Mouse (Mus musculus) midbrain, embryonic 15.5 days (tissue): ENCODE measurements around the gene Tjp2. TPM values are rescaled to one million over a fixed set of nuclear protein-coding genes. Genes with fewer than 3 reads are reported as not detected.
"Not testable (repeated sequence)": the region's sequence is repeated elsewhere in the genome, so short reads cannot be mapped to it uniquely, and the experiment has no call there.

Experiments used
- ATAC-seq: fragments of 200-750 bp; cut with Nextera tagmentation; replicated peaks from 2 replicates; pipeline ENCODE4 v1.8.0; 2017; ENCODE audit warnings: moderate TSS enrichment
- H3K27ac ChIP-seq: fragments of 300-500 bp; sonication (generic); 2 replicates; pipeline ENCODE4 v1.5.1; 2015; ENCODE audit warnings: mild to moderate bottlenecking, inconsistent platforms
- H3K27me3 ChIP-seq: fragments of 300-500 bp; sonication (generic); replicated peaks from 2 replicates; pipeline ENCODE4 v1.6.1; 2015; ENCODE audit warnings: inconsistent platforms
- H3K36me3 ChIP-seq: fragments of 300-500 bp; sonication (generic); replicated peaks from 2 replicates; pipeline ENCODE4 v1.6.1; 2015; ENCODE audit warnings: inconsistent platforms
- H3K4me1 ChIP-seq: fragments of 300-500 bp; sonication (generic); 2 replicates; pipeline ENCODE4 v1.6.1; 2015; ENCODE audit warnings: inconsistent platforms
- H3K4me2 ChIP-seq: fragments of 300-500 bp; sonication (generic); 2 replicates; pipeline ENCODE4 v1.6.1; 2015; ENCODE audit warnings: inconsistent platforms, mild to moderate bottlenecking, moderate library complexity
- H3K4me3 ChIP-seq: fragments of 300-500 bp; sonication (generic); 2 replicates; pipeline ENCODE4 v1.5.1; 2015; ENCODE audit warnings: mild to moderate bottlenecking, inconsistent platforms
- H3K9ac ChIP-seq: fragments of 300-500 bp; sonication (generic); 2 replicates; pipeline ENCODE4 v1.6.1; 2015; ENCODE audit warnings: mild to moderate bottlenecking, inconsistent platforms
- H3K9me3 ChIP-seq: fragments of 300-500 bp; sonication (generic); 2 replicates; pipeline ENCODE4 v1.6.1; 2016; ENCODE audit warnings: inconsistent platforms
- WGBS: fragments of 180-500 bp; shearing (Covaris S2); methylation state at CpG from one replicate; pipeline ENCODE4 v1.1.7; 2015; ENCODE audit warnings: mixed read lengths; 5-methylcytosine and 5-hydroxymethylcytosine counted together
- polyA plus RNA-seq: library from polyadenylated mRNA; unstranded; fragments of >200 nt; fragmentation: Nextera tagmentation; extraction: Ambion mirVana; gene quantifications from 2 replicates; pipeline ENCODE4 v1.2.1, GENCODE M21; 2015

Gene Tjp2
- polyA plus RNA-seq, 1 experiment from 2014 or later: 14.4 TPM

- no peak overlapping the region for H3K4me2 ChIP-seq
- H3K9ac ChIP-seq: no peak overlapping the region
- no peaks in the 10 kb centered on the region for H3K27me3 ChIP-seq
- no peaks in the 10 kb centered on the region for H3K9me3 ChIP-seq
- no peaks in the 10 kb centered on the region for H3K36me3 ChIP-seq
- no peak for ATAC-seq
- 37% methylated on average over 9 of the region's 9 CpGs for WGBS
- peaks cover 9% of the 10 kb centered on the region; the same call in 1 of the 2 replicates for H3K4me1 ChIP-seq
- H3K4me3 ChIP-seq: no peak overlapping the region
- H3K27ac ChIP-seq: no peak overlapping the region
Observed at GRCm38 (mm10) chr19:24253657-24254260, 28.9 kb upstream of the Tjp2 start.

DNA sequence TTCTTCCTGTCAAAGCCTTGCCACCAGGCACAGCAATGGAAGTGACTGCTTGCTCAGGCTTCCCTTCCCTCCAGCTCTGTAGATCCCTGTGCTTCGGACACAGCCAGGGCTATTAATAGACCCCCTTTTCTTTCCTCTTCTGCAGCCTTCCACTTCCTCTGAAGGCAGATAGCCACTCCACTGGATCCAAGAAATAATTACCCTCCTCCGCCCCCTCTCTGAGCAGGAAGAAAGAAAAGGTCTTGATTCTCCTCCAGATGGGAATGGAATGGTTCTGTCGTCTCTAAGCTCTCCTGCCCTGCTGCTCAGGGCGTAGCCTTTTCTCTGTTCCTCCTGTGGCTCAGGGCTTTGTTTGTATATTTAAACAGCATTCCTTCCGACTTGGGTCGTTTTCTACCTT is 27.0 kb upstream of the Tjp2 start:
- Histone ChIP-seq H3K27me3 (no peaks in the 10 kb centered on the region), H3K36me3 (no peaks in the 10 kb centered on the region), H3K4me1 (peaks cover 9% of the 10 kb centered on the region; the same call in 1 of the 2 replicates), H3K4me3 (no peak overlapping the region), H3K4me2 (no peak overlapping the region), H3K9me3 (no peaks in the 10 kb centered on the region), H3K9ac (no peak overlapping the region), H3K27ac (no peak overlapping the region)
- 20% methylated on average over 6 of the region's 6 CpGs for WGBS
- ATAC-seq: no peak

DNA sequence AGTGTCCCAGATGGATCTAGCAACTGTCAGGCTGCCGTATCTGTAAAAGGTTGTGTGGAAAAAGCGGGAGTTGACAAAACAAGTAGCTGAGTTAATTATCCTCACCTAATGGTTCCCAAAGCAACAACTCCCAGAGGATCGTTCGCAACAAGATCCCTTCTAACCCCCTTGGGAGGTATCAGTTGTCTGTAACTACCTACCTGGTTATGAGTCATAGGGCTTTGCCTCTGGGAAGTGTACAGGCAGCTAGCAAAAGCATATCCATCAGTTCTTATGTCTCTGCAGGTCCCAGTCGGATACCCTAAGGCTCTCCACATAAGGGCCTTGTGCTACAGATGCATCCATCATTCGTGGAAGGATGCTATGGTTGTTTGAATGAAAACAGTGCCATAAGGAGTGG is 18.5 kb upstream of the Tjp2 start:
- Histone ChIP-seq H3K27me3 (no peaks in the 10 kb centered on the region), H3K9ac (no peak overlapping the region), H3K4me3 (no peak overlapping the region), H3K4me1 (no peaks in the 10 kb centered on the region), H3K27ac (no peak overlapping the region), H3K9me3 (no peaks in the 10 kb centered on the region), H3K36me3 (no peaks in the 10 kb centered on the region), H3K4me2 (no peak overlapping the region)
- no peak for ATAC-seq
- WGBS: 91% methylated on average over 6 of the region's 6 CpGs

GRCm38 (mm10) chr19:24241799-24242546 is 17.1 kb upstream of the Tjp2 start:
- Histone ChIP-seq H3K9me3 (no peaks in the 10 kb centered on the region), H3K4me1 (no peaks in the 10 kb centered on the region), H3K4me3 (no peak overlapping the region), H3K27me3 (no peaks in the 10 kb centered on the region), H3K36me3 (no peaks in the 10 kb centered on the region), H3K27ac (no peak overlapping the region), H3K9ac (no peak overlapping the region), H3K4me2 (no peak overlapping the region)
- ATAC-seq: no peak
- WGBS: 41% methylated on average over 14 of the region's 14 CpGs

GRCm38 (mm10) chr19:24241271-24241670 is 16.4 kb upstream of the Tjp2 start:
- no peaks in the 10 kb centered on the region for H3K9me3 ChIP-seq
- no peaks in the 10 kb centered on the region for H3K27me3 ChIP-seq
- no peak overlapping the region for H3K27ac ChIP-seq
- H3K36me3 ChIP-seq: no peaks in the 10 kb centered on the region
- no peak overlapping the region for H3K4me3 ChIP-seq
- H3K4me1 ChIP-seq: no peaks in the 10 kb centered on the region
- H3K4me2 ChIP-seq: no peak overlapping the region
- 84% methylated on average over 8 of the region's 8 CpGs for WGBS
- no peak for ATAC-seq
- H3K9ac ChIP-seq: no peak overlapping the region

DNA sequence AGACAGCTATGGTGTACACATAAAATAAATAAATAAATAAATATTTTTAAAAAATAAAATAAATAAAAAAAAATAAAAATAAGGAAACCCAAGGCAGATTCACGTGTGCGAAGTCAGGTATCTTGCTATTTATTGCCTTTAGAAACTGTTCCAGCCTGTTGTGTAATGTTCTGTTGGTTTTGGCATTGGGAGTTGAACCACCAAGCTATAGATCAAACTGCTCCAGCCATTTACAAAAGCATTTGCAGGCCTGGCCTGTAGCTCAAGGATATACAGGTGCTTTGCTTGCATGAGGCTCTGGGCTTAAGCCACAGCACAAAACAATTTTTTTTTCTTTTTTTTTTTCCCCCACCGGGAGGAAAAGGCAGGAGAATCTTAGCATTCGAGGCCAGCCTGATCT is 13.2 kb upstream of the Tjp2 start:
- Histone ChIP-seq H3K9me3 (no peaks in the 10 kb centered on the region), H3K9ac (no peak overlapping the region), H3K4me3 (no peak overlapping the region), H3K4me1 (no peaks in the 10 kb centered on the region), H3K4me2 (no peak overlapping the region), H3K36me3 (no peaks in the 10 kb centered on the region), H3K27ac (no peak overlapping the region), H3K27me3 (no peaks in the 10 kb centered on the region)
- ATAC-seq: no peak
- WGBS: 77% methylated on average over 4 of the region's 4 CpGs

GRCm38 (mm10) chr19:24232356-24232755 is 7.5 kb upstream of the Tjp2 start:
- not testable (repeated sequence) for H3K27ac ChIP-seq, H3K36me3 ChIP-seq, ATAC-seq, H3K4me2 ChIP-seq, H3K4me1 ChIP-seq, H3K27me3 ChIP-seq, H3K9ac ChIP-seq, H3K4me3 ChIP-seq, H3K9me3 ChIP-seq
- WGBS: 97% methylated on average over 1 of the region's 1 CpGs

DNA sequence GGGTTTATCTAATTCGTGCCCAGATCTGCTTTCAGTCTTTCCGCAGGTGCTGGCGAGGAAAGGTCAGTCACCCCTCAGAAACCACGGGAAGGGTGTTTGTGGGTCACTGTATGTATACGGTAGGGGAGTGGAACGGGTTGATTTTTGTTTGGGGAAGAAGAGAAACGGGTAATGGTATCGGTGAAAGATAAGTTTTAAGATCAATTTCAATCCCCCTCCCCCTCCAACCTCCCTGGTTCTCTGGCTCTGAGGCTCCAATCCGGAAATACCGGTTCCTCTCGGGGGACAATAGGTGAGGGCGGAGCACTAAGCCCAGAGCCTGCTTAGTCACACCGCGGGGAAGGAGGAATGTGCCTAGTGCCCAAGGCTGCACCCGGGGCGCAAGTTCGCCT is 471 bp upstream of the Tjp2 start:
- Histone ChIP-seq H3K4me1 (peaks cover 16% of the 10 kb centered on the region), H3K4me2 (peak overlapping the region; percentile 94), H3K36me3 (no peaks in the 10 kb centered on the region), H3K27ac (no peak overlapping the region), H3K9ac (no peak overlapping the region), H3K27me3 (peaks cover 35% of the 10 kb centered on the region), H3K4me3 (peak overlapping the region; percentile 49), H3K9me3 (no peaks in the 10 kb centered on the region)
- under 1% methylated on average over 17 of the region's 17 CpGs for WGBS
- ATAC-seq: no peak

DNA sequence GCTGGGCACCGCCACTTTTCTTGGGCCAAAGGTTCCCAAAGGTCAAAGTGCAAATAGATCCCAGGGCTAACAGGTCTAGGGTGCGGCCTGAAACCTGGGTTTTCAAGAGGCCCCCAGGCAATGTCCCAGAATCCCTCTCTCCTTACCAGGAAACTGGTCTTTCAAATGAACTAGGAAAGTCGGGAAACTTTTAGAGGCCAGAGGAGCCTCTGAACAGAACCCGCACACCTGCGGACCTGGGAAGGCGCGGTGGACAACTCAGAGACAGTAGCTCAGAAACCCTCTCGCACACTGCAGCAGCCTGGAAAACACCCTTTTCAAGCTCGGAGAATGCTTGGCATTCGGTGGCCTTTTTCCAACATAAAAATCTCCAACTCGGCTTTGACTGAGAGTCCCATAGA is 979 bp downstream of the Tjp2 start:
- no peak overlapping the region for H3K9ac ChIP-seq
- peak overlapping the region; percentile 49 for H3K4me3 ChIP-seq

GRCm38 (mm10) chr19:24221455-24221854 is 3.4 kb downstream of the Tjp2 start:
- no peaks in the 10 kb centered on the region for H3K9me3 ChIP-seq
- no peak overlapping the region for H3K9ac ChIP-seq
- H3K27ac ChIP-seq: no peak overlapping the region
- H3K27me3 ChIP-seq: peaks cover 30% of the 10 kb centered on the region
- H3K36me3 ChIP-seq: no peaks in the 10 kb centered on the region
- H3K4me1 ChIP-seq: peaks cover 21% of the 10 kb centered on the region
- H3K4me2 ChIP-seq: no peak overlapping the region
- 87% methylated on average over 4 of the region's 4 CpGs for WGBS
- no peak overlapping the region for H3K4me3 ChIP-seq
- no peak for ATAC-seq

More for the DNA sequence above, 979 bp downstream of the Tjp2 start:
- ATAC-seq: no peak
- peaks cover 20% of the 10 kb centered on the region for H3K4me1 ChIP-seq
- peaks cover 35% of the 10 kb centered on the region for H3K27me3 ChIP-seq
- peak overlapping the region; percentile 94 for H3K4me2 ChIP-seq
- 15% methylated on average over 11 of the region's 11 CpGs for WGBS
- H3K27ac ChIP-seq: no peak overlapping the region
- no peaks in the 10 kb centered on the region for H3K36me3 ChIP-seq
- no peaks in the 10 kb centered on the region for H3K9me3 ChIP-seq

DNA sequence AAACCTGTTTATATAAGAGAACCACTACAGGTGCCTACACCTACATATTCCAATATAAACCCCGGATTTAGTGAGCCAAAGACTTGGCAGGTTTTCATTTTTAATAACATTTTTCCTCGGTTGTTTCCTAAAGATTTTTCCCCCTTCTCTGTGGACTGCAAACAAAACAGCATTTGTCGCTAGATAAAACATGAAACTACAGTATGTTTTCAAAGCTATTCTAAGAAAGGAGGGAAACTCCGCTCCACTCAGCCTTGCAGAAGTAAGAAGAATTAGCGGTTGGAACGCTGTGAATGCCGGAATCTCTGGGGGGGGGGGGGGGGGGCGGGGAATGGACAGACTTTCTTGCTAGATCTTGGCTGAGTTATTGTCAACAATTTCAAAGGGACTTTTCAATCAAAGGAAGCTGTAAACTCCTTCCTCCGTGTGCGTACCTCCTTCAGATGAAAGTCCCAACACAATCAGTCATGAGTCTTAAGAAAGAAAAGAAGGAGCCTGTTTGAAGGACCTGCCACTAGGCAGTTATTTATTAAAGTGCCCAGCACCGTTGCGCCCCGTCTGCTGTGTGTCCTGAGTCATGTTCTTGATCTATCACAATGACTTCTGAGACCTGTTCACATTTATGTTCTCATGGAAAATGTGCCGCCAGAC is 3.9 kb downstream of the Tjp2 start:
- ATAC-seq: no peak
- WGBS: 22% methylated on average over 14 of the region's 14 CpGs

GRCm38 (mm10) chr19:24219011-24219410 is 5.8 kb downstream of the Tjp2 start:
- H3K9ac ChIP-seq: no peak overlapping the region
- no peak overlapping the region for H3K4me2 ChIP-seq
- no peaks in the 10 kb centered on the region for H3K36me3 ChIP-seq
- H3K27ac ChIP-seq: no peak overlapping the region
- H3K4me1 ChIP-seq: peaks cover 6% of the 10 kb centered on the region; the same call in 1 of the 2 replicates
- H3K4me3 ChIP-seq: no peak overlapping the region
- H3K27me3 ChIP-seq: peaks cover 10% of the 10 kb centered on the region
- no peaks in the 10 kb centered on the region for H3K9me3 ChIP-seq
- 75% methylated on average over 9 of the region's 9 CpGs for WGBS
- no peak for ATAC-seq

More for the DNA sequence above, 3.9 kb downstream of the Tjp2 start:
- no peak overlapping the region for H3K4me3 ChIP-seq
- H3K9ac ChIP-seq: no peak overlapping the region
- H3K4me2 ChIP-seq: no peak overlapping the region
- peaks cover 25% of the 10 kb centered on the region for H3K27me3 ChIP-seq
- no peak overlapping the region for H3K27ac ChIP-seq
- H3K4me1 ChIP-seq: peaks cover 21% of the 10 kb centered on the region
- H3K9me3 ChIP-seq: no peaks in the 10 kb centered on the region
- H3K36me3 ChIP-seq: no peaks in the 10 kb centered on the region
